8 mouse cellular contexts compared by ENCODE assay signal in the genomic region with DNA sequence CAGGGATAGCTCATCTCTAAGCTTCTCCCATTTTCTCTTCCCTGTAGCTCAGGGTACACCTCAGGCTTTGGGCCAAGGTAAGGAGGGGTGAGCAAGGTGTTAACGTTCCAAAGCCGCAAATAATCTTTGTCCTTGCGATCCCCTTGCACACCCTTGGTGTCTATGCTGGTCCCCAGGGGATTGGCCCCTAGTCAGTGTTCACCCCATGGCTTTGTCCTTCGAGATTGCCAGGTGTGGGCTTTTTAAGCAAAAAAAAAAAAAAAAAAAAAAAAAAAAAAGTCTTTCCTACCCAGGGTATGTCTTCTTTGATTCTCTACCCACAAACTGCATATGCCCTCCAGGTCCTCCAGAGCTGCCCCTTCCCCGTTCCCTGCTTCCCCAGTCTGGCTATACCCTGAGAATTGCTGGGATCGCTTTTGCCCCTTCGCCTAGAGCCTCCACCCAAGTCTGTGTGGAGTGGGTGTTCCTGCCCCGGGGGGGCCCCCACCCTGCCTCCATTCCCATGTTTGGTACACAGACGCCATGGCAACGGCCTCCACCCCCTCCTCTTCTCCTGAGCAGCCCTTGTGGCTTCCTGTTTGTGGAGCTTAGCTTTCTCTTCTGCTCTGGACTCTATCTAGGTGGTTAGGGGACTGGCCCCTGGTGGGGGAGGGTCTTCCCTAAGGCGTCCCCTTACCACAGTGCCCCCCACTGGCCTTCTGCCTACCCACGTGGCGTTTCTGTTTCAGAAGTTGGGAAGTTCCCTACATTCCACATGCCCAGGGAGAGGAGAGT. TPM values are rescaled to one million over a fixed set of nuclear protein-coding genes. Genes with fewer than 3 reads are reported as not detected.
DNase-seq lines count a peak whose midpoint lies in the region; ATAC-seq lines count a peak whose summit lies in the region.

No protein-coding gene starts in this region.

- ATAC-seq in forebrain, embryonic 16.5 days, result no peak
- ATAC-seq in hindbrain, embryonic 12.5 days (ENCODE audit: low FRiP score), result peak; percentile 5; the same call in 1 of the 2 replicates
- ATAC-seq in limb, embryonic 15.5 days (ENCODE audit: insufficient number of reproducible peaks, low FRiP score, low TSS enrichment, low read depth), result no peak
- ATAC-seq in midbrain, embryonic 15.5 days (replicated peaks), result peak; percentile 5; the same call in 1 of the 2 replicates

- peak overlapping the region; percentile 36 for H3K4me3 ChIP-seq in forebrain, embryonic 16.5 days (replicated peaks; ENCODE audit: low read length)
- H3K4me3 ChIP-seq in hindbrain, embryonic 12.5 days, result peak overlapping the region; percentile 38
- H3K4me3 ChIP-seq in limb, embryonic 15.5 days, result peak overlapping the region; percentile 55
- peak overlapping the region; percentile 37 for H3K4me3 ChIP-seq in midbrain, embryonic 15.5 days

- H3K4me2 ChIP-seq in forebrain, embryonic 16.5 days (ENCODE audit: low read length), result peak overlapping the region; percentile 48
- peak overlapping the region; percentile 59 for H3K4me2 ChIP-seq in hindbrain, embryonic 12.5 days (replicated peaks)
- H3K4me2 ChIP-seq in limb, embryonic 15.5 days, result peak overlapping the region; percentile 72
- peak overlapping the region; percentile 51 for H3K4me2 ChIP-seq in midbrain, embryonic 15.5 days

- H3K4me1 ChIP-seq in forebrain, embryonic 16.5 days (replicated peaks; ENCODE audit: control insufficient read depth, insufficient read depth, low read length), result peaks cover 26% of the 10 kb centered on the region
- H3K4me1 ChIP-seq in hindbrain, embryonic 12.5 days, result peaks cover 53% of the 10 kb centered on the region
- peaks cover 60% of the 10 kb centered on the region for H3K4me1 ChIP-seq in limb, embryonic 15.5 days
- H3K4me1 ChIP-seq in midbrain, embryonic 15.5 days, result peaks cover 35% of the 10 kb centered on the region

- H3K27ac ChIP-seq in forebrain, embryonic 16.5 days (ENCODE audit: low read length), result no peak overlapping the region
- no peak overlapping the region for H3K27ac ChIP-seq in hindbrain, embryonic 12.5 days
- H3K27ac ChIP-seq in limb, embryonic 15.5 days, result peak overlapping the region; percentile 85
- H3K27ac ChIP-seq in midbrain, embryonic 15.5 days, result no peak overlapping the region

- H3K9me3 ChIP-seq in forebrain, embryonic 16.5 days (ENCODE audit: control insufficient read depth, low read length), result no peaks in the 10 kb centered on the region
- H3K9me3 ChIP-seq in hindbrain, embryonic 12.5 days (replicated peaks), result no peaks in the 10 kb centered on the region
- no peaks in the 10 kb centered on the region for H3K9me3 ChIP-seq in limb, embryonic 15.5 days
- H3K9me3 ChIP-seq in midbrain, embryonic 15.5 days, result no peaks in the 10 kb centered on the region

- peaks cover 15% of the 10 kb centered on the region for H3K27me3 ChIP-seq in forebrain, embryonic 16.5 days (replicated peaks; ENCODE audit: control insufficient read depth, insufficient read depth, low read length)
- H3K27me3 ChIP-seq in hindbrain, embryonic 12.5 days, result peaks cover 53% of the 10 kb centered on the region
- no peaks in the 10 kb centered on the region for H3K27me3 ChIP-seq in limb, embryonic 15.5 days
- H3K27me3 ChIP-seq in midbrain, embryonic 15.5 days (replicated peaks), result peaks cover 31% of the 10 kb centered on the region

- peak; percentile 56 for DNase-seq in A20 (ENCODE audit: low read depth, low spot score)
- peak; percentile 65 to 78 for DNase-seq in adrenal gland, adult (ENCODE audit: inconsistent age in 2 of 2, low spot score in 1 of 2)
- DNase-seq in thymus, adult 18-20 months, result peak; percentile 74 to 80
- no peak for DNase-seq in left cerebral cortex, postnatal 36 days (ENCODE audit: low spot score in 2 of 2)

- H3K36me3 ChIP-seq in forebrain, embryonic 16.5 days (ENCODE audit: control insufficient read depth, insufficient read depth), result peaks cover 12% of the 10 kb centered on the region
- H3K36me3 ChIP-seq in hindbrain, embryonic 12.5 days, result peaks cover 21% of the 10 kb centered on the region
- peaks cover 21% of the 10 kb centered on the region for H3K36me3 ChIP-seq in limb, embryonic 15.5 days
- H3K36me3 ChIP-seq in midbrain, embryonic 15.5 days (replicated peaks), result peaks cover 11% of the 10 kb centered on the region; the same call in 1 of the 2 replicates

- WGBS in forebrain, embryonic 16.5 days, result 38% methylated on average over 12 of the region's 13 CpGs
- WGBS in hindbrain, embryonic 12.5 days, result 24% methylated on average over 13 of the region's 13 CpGs
- 29% methylated on average over 13 of the region's 13 CpGs for WGBS in limb, embryonic 15.5 days
- 39% methylated on average over 13 of the region's 13 CpGs for WGBS in midbrain, embryonic 15.5 days

- H3K9ac ChIP-seq in forebrain, embryonic 16.5 days (replicated peaks; ENCODE audit: low read depth, low read length), result peak overlapping the region; percentile 30; the same call in 1 of the 2 replicates
- 0 out of 2 replicates have a peak overlapping the region, but pooled peaks have one; percentile 47 for H3K9ac ChIP-seq in hindbrain, embryonic 12.5 days
- no peak overlapping the region; the same call in 1 of the 2 replicates for H3K9ac ChIP-seq in limb, embryonic 15.5 days
- no peak overlapping the region for H3K9ac ChIP-seq in midbrain, embryonic 15.5 days

- intact Hi-C loops in left cerebral cortex, postnatal 36 days (cut with DNase I), result no loop called here

RNA-seq across cellular contexts. Expression of gene Tagln2, which starts 1.7 kb away (rescaled TPM):
- polyA plus RNA-seq in forebrain, embryonic 16.5 days (2015; fragmentation: Nextera tagmentation; extraction: Ambion mirVana), result 53.4 and 56.8 TPM in 2 replicates
- 53.2 and 64.5 TPM in 2 replicates for polyA plus RNA-seq in hindbrain, embryonic 12.5 days (2016; fragmentation: Nextera tagmentation; extraction: Ambion mirVana)
- polyA plus RNA-seq in limb, embryonic 15.5 days (2015; fragmentation: Nextera tagmentation; extraction: Ambion mirVana), result 233 and 277 TPM in 2 replicates
- 57.2 and 58.7 TPM in 2 replicates for polyA plus RNA-seq in midbrain, embryonic 15.5 days (2015; fragmentation: Nextera tagmentation; extraction: Ambion mirVana)
- 10 to 100 TPM in 1 of 2 experiments, 1 to 10 TPM in 1; 10.0 to 11.6 TPM for total RNA-seq in left cerebral cortex, postnatal 36 days (2021)

RNA-seq across cellular contexts. Expression of gene Cfap45, which starts 19.0 kb away (rescaled TPM):
- polyA plus RNA-seq in forebrain, embryonic 16.5 days (2015; fragmentation: Nextera tagmentation; extraction: Ambion mirVana), result 1.8 and 3.0 TPM in 2 replicates
- polyA plus RNA-seq in hindbrain, embryonic 12.5 days (2016; fragmentation: Nextera tagmentation; extraction: Ambion mirVana), result 3.3 and 4.4 TPM in 2 replicates
- 2.2 and 2.3 TPM in 2 replicates for polyA plus RNA-seq in limb, embryonic 15.5 days (2015; fragmentation: Nextera tagmentation; extraction: Ambion mirVana)
- 3.7 and 4.2 TPM in 2 replicates for polyA plus RNA-seq in midbrain, embryonic 15.5 days (2015; fragmentation: Nextera tagmentation; extraction: Ambion mirVana)
- total RNA-seq in left cerebral cortex, postnatal 36 days (2021), result 1 to 10 TPM; 3.4 to 4.0 TPM

RNA-seq across cellular contexts. Expression of gene Igsf9, which starts 20.0 kb away (rescaled TPM):
- 60.9 and 89.9 TPM in 2 replicates for polyA plus RNA-seq in forebrain, embryonic 16.5 days (2015; fragmentation: Nextera tagmentation; extraction: Ambion mirVana)
- 69.9 and 82.2 TPM in 2 replicates for polyA plus RNA-seq in hindbrain, embryonic 12.5 days (2016; fragmentation: Nextera tagmentation; extraction: Ambion mirVana)
- polyA plus RNA-seq in limb, embryonic 15.5 days (2015; fragmentation: Nextera tagmentation; extraction: Ambion mirVana), result 39.6 and 41.0 TPM in 2 replicates
- polyA plus RNA-seq in midbrain, embryonic 15.5 days (2015; fragmentation: Nextera tagmentation; extraction: Ambion mirVana), result 80.6 and 83.2 TPM in 2 replicates
- 10 to 100 TPM in 1 of 2 experiments, 1 to 10 TPM in 1; 8.4 to 11.2 TPM for total RNA-seq in left cerebral cortex, postnatal 36 days (2021)

RNA-seq across cellular contexts. Expression of gene Slamf9, which starts 26.4 kb away (rescaled TPM):
- not detected in 2 replicates for polyA plus RNA-seq in forebrain, embryonic 16.5 days (2015; fragmentation: Nextera tagmentation; extraction: Ambion mirVana)
- polyA plus RNA-seq in hindbrain, embryonic 12.5 days (2016; fragmentation: Nextera tagmentation; extraction: Ambion mirVana), result 0.27 and 0.40 TPM in 2 replicates
- polyA plus RNA-seq in limb, embryonic 15.5 days (2015; fragmentation: Nextera tagmentation; extraction: Ambion mirVana), result 0.47 and 0.52 TPM in 2 replicates
- polyA plus RNA-seq in midbrain, embryonic 15.5 days (2015; fragmentation: Nextera tagmentation; extraction: Ambion mirVana), result 0.13 and 0.47 TPM in 2 replicates
- under 1 TPM; 0.49 to 0.82 TPM for total RNA-seq in left cerebral cortex, postnatal 36 days (2021)

RNA-seq across cellular contexts. Expression of gene Vsig8, which starts 54.2 kb away (rescaled TPM):
- polyA plus RNA-seq in forebrain, embryonic 16.5 days (2015; fragmentation: Nextera tagmentation; extraction: Ambion mirVana), result 0.14 TPM in 1 of 2 replicates, not detected in the other
- polyA plus RNA-seq in hindbrain, embryonic 12.5 days (2016; fragmentation: Nextera tagmentation; extraction: Ambion mirVana), result 0.41 TPM in 1 of 2 replicates, not detected in the other
- polyA plus RNA-seq in limb, embryonic 15.5 days (2015; fragmentation: Nextera tagmentation; extraction: Ambion mirVana), result 3.7 and 3.8 TPM in 2 replicates
- 0.32 and 0.37 TPM in 2 replicates for polyA plus RNA-seq in midbrain, embryonic 15.5 days (2015; fragmentation: Nextera tagmentation; extraction: Ambion mirVana)
- under 1 TPM in 1 of 2 experiments, not detected in 1; 0.47 TPM for total RNA-seq in left cerebral cortex, postnatal 36 days (2021)

Comparison
In these comparisons a context has a peak if more than half of its experiments do, and no peak if none do; other contexts are left out.
1. DNase-seq: peak in A20 (single experiment), adrenal gland, adult (2 of 2) and thymus, adult 18-20 months (2 of 2); none in left cerebral cortex, postnatal 36 days (0 of 2).
2. ATAC-seq: peak in hindbrain, embryonic 12.5 days (single experiment) and midbrain, embryonic 15.5 days (single experiment); none in forebrain, embryonic 16.5 days (single experiment) and limb, embryonic 15.5 days (single experiment).
3. H3K9ac ChIP-seq: peak in forebrain, embryonic 16.5 days (single experiment) and hindbrain, embryonic 12.5 days (single experiment); none in limb, embryonic 15.5 days (single experiment) and midbrain, embryonic 15.5 days (single experiment).
4. Peak in every context shown above with its lines, with median percentiles within 50 percentile points of each other: H3K4me2 ChIP-seq and H3K4me3 ChIP-seq.